ENCODE assay signal across 10 mouse cellular contexts in genomic region chr10:92248648-92249047, GRCm38 (mm10).
A peak's percentile ranks its signal among the peaks of the same experiment; 100 is the strongest.
DNase-seq lines count a peak whose midpoint lies in the region; ATAC-seq and TF ChIP-seq lines count a peak whose summit lies in the region.
"Had no signal": no experiment of that assay in that cellular context is flagged by ENCODE, and none has a peak within 500 bp of the region (broad histone marks: within the 10 kb centered on the region; RNA-seq: fewer than 3 reads in every experiment).

No protein-coding gene starts in this region.

- H3K9ac ChIP-seq in hindbrain, postnatal 0 days (replicated peaks; ENCODE audit: low read length), result no peak overlapping the region
- H3K9ac ChIP-seq: kidney, embryonic 15.5 days; neural tube, embryonic 13.5 days had no signal

- peaks cover 5% of the 10 kb centered on the region; the same call in 1 of the 2 replicates for H3K27me3 ChIP-seq in forebrain, embryonic 10.5 days (ENCODE audit: poor library complexity, severe bottlenecking)
- H3K27me3 ChIP-seq in hindbrain, postnatal 0 days (ENCODE audit: insufficient read depth, low read length), result no peaks in the 10 kb centered on the region
- H3K27me3 ChIP-seq: kidney, embryonic 15.5 days; neural tube, embryonic 13.5 days had no signal

- no peaks in the 10 kb centered on the region for H3K36me3 ChIP-seq in forebrain, embryonic 10.5 days (replicated peaks)
- H3K36me3 ChIP-seq in hindbrain, postnatal 0 days (ENCODE audit: insufficient read depth, low read length), result no peaks in the 10 kb centered on the region
- H3K36me3 ChIP-seq: kidney, embryonic 15.5 days; neural tube, embryonic 13.5 days had no signal

- 0 out of 2 replicates have a peak, but pooled peaks have one; percentile 63 for ATAC-seq in hindbrain, postnatal 0 days
- no peak for ATAC-seq in CD4-positive, CD25-positive, alpha-beta regulatory T cell, adult 4 months

- no peak overlapping the region for H3K4me3 ChIP-seq in forebrain, embryonic 10.5 days
- no peak overlapping the region for H3K4me3 ChIP-seq in hindbrain, postnatal 0 days (ENCODE audit: low read length)
- H3K4me3 ChIP-seq: kidney, embryonic 15.5 days; neural tube, embryonic 13.5 days had no signal

- WGBS in forebrain, embryonic 10.5 days, result 6% methylated on average over 3 of the region's 3 CpGs
- WGBS in hindbrain, postnatal 0 days, result 24% methylated on average over 3 of the region's 3 CpGs

- DNase-seq in layer of hippocampus, adult 8-10 months (ENCODE audit: low spot score in 2 of 2), result peak; percentile 22 to 35
- no peak for DNase-seq in layer of hippocampus, postnatal 36 days
- no peak for DNase-seq in forebrain, embryonic 10.5 days (ENCODE audit: extremely low spot score, low spot score)
- peak; percentile 51 for DNase-seq in hindbrain, postnatal 0 days (ENCODE audit: low spot score)
- peak; percentile 9 for DNase-seq in retina, adult 2 months (ENCODE audit: low read depth, low spot score)
- no peak for DNase-seq in lung, postnatal 10 days
- DNase-seq: cerebellum, adult 8-10 months had no signal

- H3K27ac ChIP-seq in forebrain, embryonic 10.5 days, result peak overlapping the region; percentile 84
- no peak overlapping the region for H3K27ac ChIP-seq in hindbrain, postnatal 0 days
- H3K27ac ChIP-seq: kidney, embryonic 15.5 days; neural tube, embryonic 13.5 days had no signal

- H3K4me1 ChIP-seq in forebrain, embryonic 10.5 days, result peaks cover 47% of the 10 kb centered on the region
- peaks cover 4% of the 10 kb centered on the region for H3K4me1 ChIP-seq in hindbrain, postnatal 0 days (ENCODE audit: insufficient read depth, low read length)

- TF ChIP-seq CTCF in hindbrain, postnatal 0 days (IDR thresholded peaks at IDR 0.05; ENCODE audit: low read depth), result no peak

- H3K9me3 ChIP-seq in forebrain, embryonic 10.5 days, result no peaks in the 10 kb centered on the region
- no peaks in the 10 kb centered on the region for H3K9me3 ChIP-seq in hindbrain, postnatal 0 days (ENCODE audit: low read length)
- H3K9me3 ChIP-seq: kidney, embryonic 15.5 days; neural tube, embryonic 13.5 days had no signal

- H3K4me2 ChIP-seq in hindbrain, postnatal 0 days (ENCODE audit: low read depth, low read length), result no peak overlapping the region
- H3K4me2 ChIP-seq: kidney, embryonic 15.5 days; neural tube, embryonic 13.5 days had no signal

Comparison
In these comparisons a context has a peak if more than half of its experiments do, and no peak if none do; other contexts are left out.
1. DNase-seq: peak in layer of hippocampus, adult 8-10 months (2 of 2), hindbrain, postnatal 0 days (single experiment) and retina, adult 2 months (single experiment); none in layer of hippocampus, postnatal 36 days (0 of 2), forebrain, embryonic 10.5 days (single experiment) and lung, postnatal 10 days (single experiment).